ENCODE assay signal across 14 mouse cellular contexts in genomic region chr15:31318158-31318955, GRCm38 (mm10). TPM values are rescaled to one million over a fixed set of nuclear protein-coding genes. Genes with fewer than 3 reads are reported as not detected.
A peak's percentile ranks its signal among the peaks of the same experiment; 100 is the strongest.
DNase-seq lines count a peak whose midpoint lies in the region; ATAC-seq and TF ChIP-seq lines count a peak whose summit lies in the region.
"Had no signal": no experiment of that assay in that cellular context is flagged by ENCODE, and none has a peak within 500 bp of the region (broad histone marks: within the 10 kb centered on the region; RNA-seq: fewer than 3 reads in every experiment).

No protein-coding gene starts in this region.

- H3K27ac ChIP-seq in forebrain, embryonic 10.5 days, result peak overlapping the region; percentile 76
- no peak overlapping the region; the same call in 1 of the 2 replicates for H3K27ac ChIP-seq in forebrain, embryonic 11.5 days (ENCODE audit: low read depth, low read length)
- peak overlapping the region; percentile 70 for H3K27ac ChIP-seq in embryonic facial prominence, embryonic 15.5 days (replicated peaks)
- H3K27ac ChIP-seq in limb, embryonic 13.5 days, result peak overlapping the region; percentile 59
- H3K27ac ChIP-seq in gastrocnemius, adult 2 months, result no peak overlapping the region
- H3K27ac ChIP-seq: heart, embryonic 13.5 days; midbrain, embryonic 13.5 days had no signal

- no peak overlapping the region for H3K9ac ChIP-seq in forebrain, embryonic 11.5 days (ENCODE audit: low read length)
- H3K9ac ChIP-seq in embryonic facial prominence, embryonic 15.5 days, result no peak overlapping the region
- H3K9ac ChIP-seq in limb, embryonic 13.5 days, result no peak overlapping the region
- H3K9ac ChIP-seq: heart, embryonic 13.5 days; midbrain, embryonic 13.5 days had no signal

- TF ChIP-seq CTCF in C2C12 (IDR thresholded peaks at IDR 0.05; ENCODE audit: control insufficient read depth, insufficient read depth, insufficient read length), result no peak
- TF ChIP-seq CTCF in gastrocnemius, adult 2 months (IDR thresholded peaks at IDR 0.05), result no peak

- H3K4me3 ChIP-seq in forebrain, embryonic 10.5 days, result no peak overlapping the region
- H3K4me3 ChIP-seq in forebrain, embryonic 11.5 days (ENCODE audit: low read depth, low read length), result no peak overlapping the region
- no peak overlapping the region for H3K4me3 ChIP-seq in C2C12 (ENCODE audit: insufficient read depth, poor library complexity, severe bottlenecking)
- no peak overlapping the region for H3K4me3 ChIP-seq in embryonic facial prominence, embryonic 15.5 days (replicated peaks)
- no peak overlapping the region for H3K4me3 ChIP-seq in limb, embryonic 13.5 days
- H3K4me3 ChIP-seq in gastrocnemius, adult 2 months, result no peak overlapping the region
- H3K4me3 ChIP-seq: heart, embryonic 13.5 days; midbrain, embryonic 13.5 days had no signal

- intact Hi-C loops in gastrocnemius, adult 2 months (cut with DNase I), result loop anchor here (5.0 kb wide), 2 partner anchors 49 to 284 kb away; partner anchors contain the start of genes Ankrd33b, Cct5 and Fam173b

- no peaks in the 10 kb centered on the region for H3K36me3 ChIP-seq in forebrain, embryonic 10.5 days (replicated peaks)
- no peaks in the 10 kb centered on the region for H3K36me3 ChIP-seq in forebrain, embryonic 11.5 days (ENCODE audit: control insufficient read depth, insufficient read depth, low read length)
- peaks cover 4% of the 10 kb centered on the region for H3K36me3 ChIP-seq in C2C12 (ENCODE audit: control insufficient read depth, insufficient read depth)
- H3K36me3 ChIP-seq in embryonic facial prominence, embryonic 15.5 days, result no peaks in the 10 kb centered on the region
- H3K36me3 ChIP-seq in limb, embryonic 13.5 days, result no peaks in the 10 kb centered on the region
- H3K36me3 ChIP-seq: heart, embryonic 13.5 days; midbrain, embryonic 13.5 days had no signal

- H3K79me3 ChIP-seq in C2C12 (ENCODE audit: low read depth), result no peaks in the 10 kb centered on the region

- no peak overlapping the region for H3ac ChIP-seq in C2C12 (ENCODE audit: control insufficient read depth, insufficient read length, low read depth)

- no peak for ATAC-seq in forebrain, embryonic 11.5 days (replicated peaks; ENCODE audit: low FRiP score)
- ATAC-seq in embryonic facial prominence, embryonic 15.5 days (ENCODE audit: insufficient number of reproducible peaks, low FRiP score, low TSS enrichment, low read depth), result peak; percentile 58; the same call in 1 of the 2 replicates
- ATAC-seq in limb, embryonic 13.5 days (ENCODE audit: low FRiP score, low read depth), result no peak
- ATAC-seq: midbrain, embryonic 13.5 days had no signal

- H3K27me3 ChIP-seq in forebrain, embryonic 10.5 days (ENCODE audit: poor library complexity, severe bottlenecking), result no peaks in the 10 kb centered on the region
- no peaks in the 10 kb centered on the region for H3K27me3 ChIP-seq in forebrain, embryonic 11.5 days (ENCODE audit: control insufficient read depth, insufficient read depth, low read length)
- H3K27me3 ChIP-seq in C2C12 (ENCODE audit: control insufficient read depth, insufficient read depth, insufficient read length), result no peaks in the 10 kb centered on the region
- H3K27me3 ChIP-seq in embryonic facial prominence, embryonic 15.5 days, result peaks cover 4% of the 10 kb centered on the region; the same call in 1 of the 2 replicates
- no peaks in the 10 kb centered on the region for H3K27me3 ChIP-seq in limb, embryonic 13.5 days
- H3K27me3 ChIP-seq: heart, embryonic 13.5 days; midbrain, embryonic 13.5 days had no signal

- 52% methylated on average over 6 of the region's 6 CpGs for WGBS in forebrain, embryonic 10.5 days
- 51% methylated on average over 6 of the region's 6 CpGs for WGBS in forebrain, embryonic 11.5 days
- WGBS in embryonic facial prominence, embryonic 15.5 days, result 18% methylated on average over 6 of the region's 6 CpGs
- WGBS in limb, embryonic 13.5 days, result 6% methylated on average over 6 of the region's 6 CpGs

- no peaks in the 10 kb centered on the region for H3K9me3 ChIP-seq in forebrain, embryonic 10.5 days
- H3K9me3 ChIP-seq in forebrain, embryonic 11.5 days (ENCODE audit: control insufficient read depth, low read length), result no peaks in the 10 kb centered on the region
- no peaks in the 10 kb centered on the region for H3K9me3 ChIP-seq in embryonic facial prominence, embryonic 15.5 days (replicated peaks)
- no peaks in the 10 kb centered on the region for H3K9me3 ChIP-seq in limb, embryonic 13.5 days
- H3K9me3 ChIP-seq: heart, embryonic 13.5 days; midbrain, embryonic 13.5 days had no signal

- H3K4me2 ChIP-seq in forebrain, embryonic 11.5 days (ENCODE audit: low read depth, low read length, severe bottlenecking), result no peak overlapping the region
- H3K4me2 ChIP-seq in embryonic facial prominence, embryonic 15.5 days (replicated peaks), result no peak overlapping the region
- H3K4me2 ChIP-seq in limb, embryonic 13.5 days (replicated peaks), result no peak overlapping the region; the same call in 1 of the 2 replicates
- H3K4me2 ChIP-seq: heart, embryonic 13.5 days; liver, embryonic 11.5 days; midbrain, embryonic 13.5 days had no signal

- no peaks in the 10 kb centered on the region for H3K79me2 ChIP-seq in C2C12 (ENCODE audit: control insufficient read depth, insufficient read depth)

- no peak for DNase-seq in forebrain, embryonic 10.5 days (ENCODE audit: extremely low spot score, low spot score)
- DNase-seq in forebrain, embryonic 11.5 days (ENCODE audit: low spot score), result no peak
- DNase-seq in thymus, postnatal 10 days (ENCODE audit: low spot score in 2 of 2), result no peak
- DNase-seq in gastrocnemius, postnatal 25 days, result no peak
- no peak for DNase-seq in gastrocnemius, adult 2 months
- DNase-seq: cerebellum, adult 9-11 months; kidney, adult 11 months; thymus, postnatal 25 days had no signal

- H3K4me1 ChIP-seq in forebrain, embryonic 10.5 days, result peaks cover 27% of the 10 kb centered on the region
- no peaks in the 10 kb centered on the region; the same call in 1 of the 2 replicates for H3K4me1 ChIP-seq in forebrain, embryonic 11.5 days (replicated peaks; ENCODE audit: control insufficient read depth, insufficient read depth, low read length)
- H3K4me1 ChIP-seq in embryonic facial prominence, embryonic 15.5 days, result peaks cover 21% of the 10 kb centered on the region
- H3K4me1 ChIP-seq in limb, embryonic 13.5 days, result peaks cover 22% of the 10 kb centered on the region
- H3K4me1 ChIP-seq: heart, embryonic 13.5 days had no signal

TF ChIP-seq in C2C12, 6 proteins besides CTCF, POLR2A, EP300 and RAD21:
- no peak for TF ChIP-seq FOSL1 (IDR thresholded peaks at IDR 0.05; ENCODE audit: insufficient read depth, low read length, poor library complexity, severe bottlenecking)
- TF ChIP-seq MAX (IDR thresholded peaks at IDR 0.05), result no peak
- TF ChIP-seq USF1 (IDR thresholded peaks at IDR 0.05; ENCODE audit: low read depth), result no peak
- peak; percentile 77 for TF ChIP-seq MYOD1 (IDR thresholded peaks at IDR 0.05; ENCODE audit: control insufficient read depth, insufficient read length, low read depth)

RNA-seq across cellular contexts. Expression of gene Ankrd33b, which starts 49.2 kb away (rescaled TPM):
- polyA plus RNA-seq in forebrain, embryonic 10.5 days (2016; fragmentation: Nextera tagmentation; extraction: Ambion mirVana), result 0.30 and 0.50 TPM in 2 replicates
- 0.32 and 0.56 TPM in 2 replicates for polyA plus RNA-seq in forebrain, embryonic 11.5 days (2014; fragmentation: Nextera tagmentation; extraction: Ambion mirVana)
- 6.1 TPM for polyA plus RNA-seq in C2C12 (2012; fragmentation: generic; extraction: Trizol)
- polyA plus RNA-seq in embryonic facial prominence, embryonic 15.5 days (2015; fragmentation: Nextera tagmentation; extraction: Ambion mirVana), result 0.80 and 1.1 TPM in 2 replicates
- polyA plus RNA-seq in limb, embryonic 13.5 days (2015; fragmentation: Nextera tagmentation; extraction: Ambion mirVana), result 0.43 and 0.50 TPM in 2 replicates
- 10 to 100 TPM; 17.0 to 25.2 TPM for total RNA-seq in gastrocnemius, postnatal 25 days (2021)
- total RNA-seq in gastrocnemius, adult 2 months (2021), result 10 to 100 TPM; 11.9 to 31.5 TPM

Comparison
In these comparisons a context has a peak if more than half of its experiments do, and no peak if none do; other contexts are left out.
1. H3K27ac ChIP-seq: peak in forebrain, embryonic 10.5 days (single experiment), embryonic facial prominence, embryonic 15.5 days (single experiment) and limb, embryonic 13.5 days (single experiment); none in forebrain, embryonic 11.5 days (single experiment) and gastrocnemius, adult 2 months (single experiment).